Mouse (Mus musculus) forebrain, embryonic 15.5 days (tissue): ENCODE results near the gene Prkn. TPM values are rescaled to one million over a fixed set of nuclear protein-coding genes. Genes with fewer than 3 reads are reported as not detected.

Experiments used
- ATAC-seq: fragments of 200-750 bp; cut with Nextera tagmentation; replicated peaks from 2 replicates; pipeline ENCODE4 v1.8.0; 2017; ENCODE audit warnings: mild to moderate bottlenecking, moderate TSS enrichment, moderate library complexity
- H3K27ac ChIP-seq: fragments of 300-500 bp; sonication (generic); replicated peaks from 2 replicates; pipeline ENCODE4 v1.5.1; 2015; ENCODE audit warnings: mild to moderate bottlenecking, inconsistent platforms
- H3K27me3 ChIP-seq: fragments of 300-500 bp; sonication (generic); 2 replicates; pipeline ENCODE4 v1.6.1; 2015; ENCODE audit warnings: inconsistent platforms
- H3K36me3 ChIP-seq: fragments of 300-500 bp; sonication (generic); 2 replicates; pipeline ENCODE4 v1.6.1; 2015; ENCODE audit warnings: mild to moderate bottlenecking, inconsistent platforms
- H3K4me1 ChIP-seq: fragments of 300-500 bp; sonication (generic); 2 replicates; pipeline ENCODE4 v1.6.1; 2015; ENCODE audit warnings: inconsistent platforms
- H3K4me2 ChIP-seq: fragments of 300-500 bp; sonication (generic); replicated peaks from 2 replicates; pipeline ENCODE4 v1.6.1; 2015; ENCODE audit warnings: mild to moderate bottlenecking, inconsistent platforms
- H3K4me3 ChIP-seq: fragments of 300-500 bp; sonication (generic); 2 replicates; pipeline ENCODE4 v1.5.1; 2015; ENCODE audit warnings: mild to moderate bottlenecking, inconsistent platforms
- H3K9ac ChIP-seq: fragments of 300-500 bp; sonication (generic); replicated peaks from 2 replicates; pipeline ENCODE4 v1.6.1; 2015; ENCODE audit warnings: mild to moderate bottlenecking, inconsistent platforms
- H3K9me3 ChIP-seq: fragments of 300-500 bp; sonication (generic); 2 replicates; pipeline ENCODE4 v1.6.1; 2016; ENCODE audit warnings: inconsistent platforms
- WGBS: fragments of 180-500 bp; shearing (Covaris S2); methylation state at CpG from one replicate; pipeline ENCODE4 v1.1.7; 2015; ENCODE audit warnings: mixed read lengths; 5-methylcytosine and 5-hydroxymethylcytosine counted together
- polyA plus RNA-seq: library from polyadenylated mRNA; unstranded; fragments of >200 nt; fragmentation: Nextera tagmentation; extraction: Ambion mirVana; gene quantifications from 2 replicates; pipeline ENCODE4 v1.2.1, GENCODE M21; 2015

The Prkn gene
- polyA plus RNA-seq, 1 experiment from 2014 or later = 3.6 TPM

GRCm38 (mm10) chr17:12029362-12029761 is 1189.2 kb downstream of the Prkn start:
- H3K36me3 ChIP-seq = no peaks in the 10 kb centered on the region
- H3K4me1 ChIP-seq = peaks cover 19% of the 10 kb centered on the region
- no peaks in the 10 kb centered on the region for H3K9me3 ChIP-seq
- no peaks in the 10 kb centered on the region for H3K27me3 ChIP-seq
- no peak for ATAC-seq
- no peak overlapping the region for H3K9ac ChIP-seq
- H3K4me3 ChIP-seq = no peak overlapping the region
- H3K27ac ChIP-seq = no peak overlapping the region
- no peak overlapping the region for H3K4me2 ChIP-seq
- WGBS = 77% methylated on average over 5 of the region's 5 CpGs

- ATAC-seq = no peak
- Histone ChIP-seq H3K9ac (no peak overlapping the region), H3K4me3 (no peak overlapping the region), H3K9me3 (no peaks in the 10 kb centered on the region), H3K4me1 (peaks cover 19% of the 10 kb centered on the region), H3K4me2 (peak overlapping the region; percentile 2; the same call in 1 of the 2 replicates), H3K27ac (peak overlapping the region; percentile 21; the same call in 1 of the 2 replicates), H3K36me3 (no peaks in the 10 kb centered on the region), H3K27me3 (no peaks in the 10 kb centered on the region)
- WGBS = 11% methylated on average over 14 of the region's 14 CpGs
Observed at GRCm38 (mm10) chr17:12029921-12030461, 1189.8 kb downstream of the Prkn start.

- no peak overlapping the region for H3K9ac ChIP-seq
- peak; percentile 20 for ATAC-seq
- H3K4me2 ChIP-seq = 0 out of 2 replicates have a peak overlapping the region, but pooled peaks have one; percentile 2
- no peak overlapping the region for H3K27ac ChIP-seq
- H3K4me3 ChIP-seq = no peak overlapping the region
- no peaks in the 10 kb centered on the region for H3K27me3 ChIP-seq
- no peaks in the 10 kb centered on the region for H3K9me3 ChIP-seq
- WGBS = 9% methylated on average over 11 of the region's 11 CpGs
- peaks cover 19% of the 10 kb centered on the region for H3K4me1 ChIP-seq
- H3K36me3 ChIP-seq = no peaks in the 10 kb centered on the region
Observed at GRCm38 (mm10) chr17:12030556-12031160, 1190.5 kb downstream of the Prkn start.

GRCm38 (mm10) chr17:12031203-12031942 is 1191.2 kb downstream of the Prkn start:
- Histone ChIP-seq H3K36me3 (no peaks in the 10 kb centered on the region), H3K4me3 (no peak overlapping the region), H3K4me1 (peaks cover 19% of the 10 kb centered on the region), H3K4me2 (no peak overlapping the region), H3K9ac (no peak overlapping the region), H3K27me3 (no peaks in the 10 kb centered on the region), H3K27ac (no peak overlapping the region), H3K9me3 (no peaks in the 10 kb centered on the region)
- ATAC-seq = peak; percentile 74
- WGBS = 1% methylated on average over 10 of the region's 10 CpGs

GRCm38 (mm10) chr17:12032014-12032791 is 1192.0 kb downstream of the Prkn start:
- 68% methylated on average over 10 of the region's 10 CpGs for WGBS
- Histone ChIP-seq H3K4me1 (peaks cover 19% of the 10 kb centered on the region), H3K36me3 (no peaks in the 10 kb centered on the region), H3K27ac (no peak overlapping the region), H3K4me2 (no peak overlapping the region), H3K4me3 (no peak overlapping the region), H3K9me3 (no peaks in the 10 kb centered on the region), H3K27me3 (no peaks in the 10 kb centered on the region), H3K9ac (no peak overlapping the region)
- ATAC-seq = no peak

GRCm38 (mm10) chr17:12035386-12035785 is 1195.2 kb downstream of the Prkn start:
- Histone ChIP-seq H3K4me1 (peaks cover 12% of the 10 kb centered on the region), H3K9ac (no peak overlapping the region), H3K27ac (no peak overlapping the region), H3K9me3 (no peaks in the 10 kb centered on the region), H3K4me3 (no peak overlapping the region), H3K4me2 (no peak overlapping the region), H3K36me3 (no peaks in the 10 kb centered on the region), H3K27me3 (no peaks in the 10 kb centered on the region)
- ATAC-seq = no peak
- WGBS = 55% methylated on average over 5 of the region's 5 CpGs

- Histone ChIP-seq H3K4me2 (no peak overlapping the region), H3K36me3 (no peaks in the 10 kb centered on the region), H3K4me1 (peaks cover 6% of the 10 kb centered on the region), H3K27me3 (no peaks in the 10 kb centered on the region), H3K9ac (no peak overlapping the region), H3K9me3 (no peaks in the 10 kb centered on the region), H3K4me3 (no peak overlapping the region), H3K27ac (no peak overlapping the region)
- no peak for ATAC-seq
- 42% methylated on average over 6 of the region's 6 CpGs for WGBS
Observed at GRCm38 (mm10) chr17:12036205-12036604, 1196.0 kb downstream of the Prkn start.

GRCm38 (mm10) chr17:12037065-12037464 is 1196.9 kb downstream of the Prkn start:
- WGBS = 82% methylated on average over 5 of the region's 5 CpGs
- no peak overlapping the region for H3K4me2 ChIP-seq
- no peaks in the 10 kb centered on the region for H3K27me3 ChIP-seq
- no peaks in the 10 kb centered on the region; the same call in 1 of the 2 replicates for H3K4me1 ChIP-seq
- H3K4me3 ChIP-seq = no peak overlapping the region
- no peak overlapping the region for H3K9ac ChIP-seq
- H3K9me3 ChIP-seq = no peaks in the 10 kb centered on the region
- H3K27ac ChIP-seq = no peak overlapping the region
- ATAC-seq = no peak
- H3K36me3 ChIP-seq = no peaks in the 10 kb centered on the region

- H3K4me2 ChIP-seq = no peak overlapping the region
- ATAC-seq = no peak
- no peaks in the 10 kb centered on the region for H3K36me3 ChIP-seq
- H3K4me3 ChIP-seq = no peak overlapping the region
- peaks cover 2% of the 10 kb centered on the region; the same call in 1 of the 2 replicates for H3K4me1 ChIP-seq
- H3K27ac ChIP-seq = no peak overlapping the region
- H3K9ac ChIP-seq = no peak overlapping the region
- 87% methylated on average over 2 of the region's 2 CpGs for WGBS
- H3K9me3 ChIP-seq = no peaks in the 10 kb centered on the region
- no peaks in the 10 kb centered on the region for H3K27me3 ChIP-seq
Observed at GRCm38 (mm10) chr17:12037574-12037973, 1197.4 kb downstream of the Prkn start.

GRCm38 (mm10) chr17:12038499-12038898 is 1198.3 kb downstream of the Prkn start:
- H3K36me3 ChIP-seq = no peaks in the 10 kb centered on the region
- ATAC-seq = no peak
- WGBS = 75% methylated on average over 6 of the region's 6 CpGs
- H3K27ac ChIP-seq = no peak overlapping the region
- no peaks in the 10 kb centered on the region for H3K27me3 ChIP-seq
- H3K9ac ChIP-seq = no peak overlapping the region
- H3K4me3 ChIP-seq = no peak overlapping the region
- H3K4me1 ChIP-seq = peaks cover 5% of the 10 kb centered on the region; the same call in 1 of the 2 replicates
- no peak overlapping the region for H3K4me2 ChIP-seq
- H3K9me3 ChIP-seq = no peaks in the 10 kb centered on the region

- 2% methylated on average over 9 of the region's 9 CpGs for WGBS
- Histone ChIP-seq H3K4me2 (no peak overlapping the region), H3K9ac (no peak overlapping the region), H3K4me1 (peaks cover 5% of the 10 kb centered on the region; the same call in 1 of the 2 replicates), H3K27ac (no peak overlapping the region), H3K4me3 (no peak overlapping the region), H3K36me3 (no peaks in the 10 kb centered on the region), H3K9me3 (no peaks in the 10 kb centered on the region), H3K27me3 (no peaks in the 10 kb centered on the region)
- ATAC-seq = peak; percentile 52
Observed at GRCm38 (mm10) chr17:12039188-12039587, 1199.0 kb downstream of the Prkn start.

GRCm38 (mm10) chr17:12039922-12040321 is 1199.7 kb downstream of the Prkn start:
- no peak for ATAC-seq

More at GRCm38 (mm10) chr17:12039922-12040321, 1199.7 kb downstream of the Prkn start:
- no peaks in the 10 kb centered on the region for H3K9me3 ChIP-seq
- no peak overlapping the region for H3K4me2 ChIP-seq
- WGBS = 93% methylated on average over 3 of the region's 3 CpGs
- no peak overlapping the region for H3K4me3 ChIP-seq
- H3K36me3 ChIP-seq = no peaks in the 10 kb centered on the region
- H3K9ac ChIP-seq = no peak overlapping the region
- H3K27ac ChIP-seq = no peak overlapping the region
- H3K27me3 ChIP-seq = no peaks in the 10 kb centered on the region
- H3K4me1 ChIP-seq = peaks cover 5% of the 10 kb centered on the region; the same call in 1 of the 2 replicates
